Mouse (Mus musculus) midbrain, embryonic 10.5 days (tissue): ENCODE data around the gene Ugt1a5. TPM values are rescaled to one million over a fixed set of nuclear protein-coding genes. Genes with fewer than 3 reads are reported as not detected.
"Not testable (repeated sequence)": the region's sequence is repeated elsewhere in the genome, so short reads cannot be mapped to it uniquely, and the experiment has no call there.

ENCODE experiments used
- DNase-seq: peaks from one replicate; pipeline ENCODE4 v3.0.0-alpha.2; 2017; ENCODE audit warnings: low spot score
- H3K27ac ChIP-seq: fragments of 300-500 bp; sonication (generic); replicated peaks from 2 replicates; pipeline ENCODE4 v1.5.1; 2016; ENCODE audit warnings: mild to moderate bottlenecking
- H3K27me3 ChIP-seq: fragments of 300-500 bp; sonication (generic); 2 replicates; pipeline ENCODE4 v1.6.1; 2016; ENCODE audit warnings: low read depth, mild to moderate bottlenecking; ENCODE audit not compliant: poor library complexity, severe bottlenecking
- H3K36me3 ChIP-seq: fragments of 300-500 bp; sonication (generic); 2 replicates; pipeline ENCODE4 v1.6.1; 2016; ENCODE audit warnings: mild to moderate bottlenecking, moderate library complexity
- H3K4me1 ChIP-seq: fragments of 300-500 bp; sonication (generic); 2 replicates; pipeline ENCODE4 v1.6.1; 2016
- H3K4me3 ChIP-seq: fragments of 300-500 bp; sonication (generic); 2 replicates; pipeline ENCODE4 v1.5.1; 2016; ENCODE audit warnings: mild to moderate bottlenecking, moderate library complexity
- H3K9me3 ChIP-seq: fragments of 300-500 bp; sonication (generic); replicated peaks from 2 replicates; pipeline ENCODE4 v1.6.1; 2016; ENCODE audit warnings: mild to moderate bottlenecking
- WGBS: fragments of 180-500 bp; shearing (Covaris S2); methylation state at CpG from one replicate; pipeline ENCODE4 v1.1.7; 2016; 5-methylcytosine and 5-hydroxymethylcytosine counted together
- polyA plus RNA-seq: library from polyadenylated mRNA; unstranded; fragments of >200 nt; fragmentation: Nextera tagmentation; extraction: Ambion mirVana; gene quantifications from 2 replicates; pipeline ENCODE4 v1.2.1, GENCODE M21; 2016

Gene Ugt1a5
- polyA plus RNA-seq, 1 experiment from 2014 or later, result not detected

- H3K4me3 ChIP-seq, result no peak overlapping the region
- H3K4me1 ChIP-seq, result no peaks in the 10 kb centered on the region
- whole genome bisulfite sequencing, result 52% methylated on average over 4 of the region's 4 CpGs
- peak; percentile 15 for DNase-seq
- no peak overlapping the region for H3K27ac ChIP-seq
- H3K27me3 ChIP-seq, result no peaks in the 10 kb centered on the region
- H3K9me3 ChIP-seq, result no peaks in the 10 kb centered on the region; the same call in 1 of the 2 replicates
- H3K36me3 ChIP-seq, result no peaks in the 10 kb centered on the region
Observed at GRCm38 (mm10) chr1:88218591-88218990, 52.8 kb downstream of the Ugt1a5 start.

GRCm38 (mm10) chr1:88219054-88219453, 53.2 kb downstream of the Ugt1a5 start:
- Histone ChIP-seq H3K9me3 (no peaks in the 10 kb centered on the region; the same call in 1 of the 2 replicates), H3K4me3 (no peak overlapping the region), H3K27ac (no peak overlapping the region), H3K27me3 (no peaks in the 10 kb centered on the region), H3K36me3 (no peaks in the 10 kb centered on the region), H3K4me1 (no peaks in the 10 kb centered on the region)
- 17% methylated on average over 1 of the region's 1 CpGs for WGBS
- DNase-seq, result no peak

GRCm38 (mm10) chr1:88220336-88220735, 54.5 kb downstream of the Ugt1a5 start:
- Histone ChIP-seq H3K9me3 (peaks cover 2% of the 10 kb centered on the region), H3K36me3 (no peaks in the 10 kb centered on the region), H3K27ac (no peak overlapping the region), H3K4me1 (no peaks in the 10 kb centered on the region), H3K27me3 (no peaks in the 10 kb centered on the region), H3K4me3 (no peak overlapping the region)
- DNase-seq, result peak; percentile 18

- Histone ChIP-seq H3K4me3 (no peak overlapping the region), H3K9me3 (peaks cover 21% of the 10 kb centered on the region), H3K36me3 (no peaks in the 10 kb centered on the region), H3K4me1 (no peaks in the 10 kb centered on the region), H3K27me3 (no peaks in the 10 kb centered on the region), H3K27ac (no peak overlapping the region)
- 57% methylated on average over 2 of the region's 2 CpGs for WGBS
- DNase-seq, result no peak
Observed at GRCm38 (mm10) chr1:88222216-88222615, 56.4 kb downstream of the Ugt1a5 start.

- H3K4me1 ChIP-seq, H3K27me3 ChIP-seq, H3K27ac ChIP-seq, H3K36me3 ChIP-seq, H3K4me3 ChIP-seq: not testable (repeated sequence)
- peaks cover 29% of the 10 kb centered on the region for H3K9me3 ChIP-seq
- DNase-seq, result peak; percentile 18
Observed at GRCm38 (mm10) chr1:88223011-88223515, 57.3 kb downstream of the Ugt1a5 start.

- Histone ChIP-seq H3K36me3 (no peaks in the 10 kb centered on the region), H3K27ac (no peak overlapping the region), H3K4me3 (no peak overlapping the region), H3K27me3 (no peaks in the 10 kb centered on the region), H3K4me1 (no peaks in the 10 kb centered on the region), H3K9me3 (peaks cover 34% of the 10 kb centered on the region)
- WGBS, result 62% methylated on average over 1 of the region's 1 CpGs
- peak; percentile 17 for DNase-seq
Observed at GRCm38 (mm10) chr1:88223591-88223990, 57.8 kb downstream of the Ugt1a5 start.

GRCm38 (mm10) chr1:88224029-88224776, 58.4 kb downstream of the Ugt1a5 start:
- H3K27me3 ChIP-seq, result no peaks in the 10 kb centered on the region
- H3K27ac ChIP-seq, result no peak overlapping the region
- H3K9me3 ChIP-seq, result peaks cover 40% of the 10 kb centered on the region
- no peak overlapping the region for H3K4me3 ChIP-seq
- 68% methylated on average over 2 of the region's 2 CpGs for WGBS
- peak; percentile 16 for DNase-seq
- no peaks in the 10 kb centered on the region for H3K4me1 ChIP-seq
- H3K36me3 ChIP-seq, result no peaks in the 10 kb centered on the region

GRCm38 (mm10) chr1:88225301-88225700, 59.5 kb downstream of the Ugt1a5 start:
- H3K27me3 ChIP-seq, H3K4me3 ChIP-seq, H3K4me1 ChIP-seq, H3K27ac ChIP-seq, H3K36me3 ChIP-seq: not testable (repeated sequence)
- peaks cover 51% of the 10 kb centered on the region for H3K9me3 ChIP-seq
- peak; percentile 11 for DNase-seq
- WGBS, result 44% methylated on average over 2 of the region's 2 CpGs

GRCm38 (mm10) chr1:88225741-88226140, 59.9 kb downstream of the Ugt1a5 start:
- Histone ChIP-seq H3K27me3 (no peaks in the 10 kb centered on the region), H3K4me3 (no peak overlapping the region), H3K36me3 (no peaks in the 10 kb centered on the region), H3K9me3 (peaks cover 56% of the 10 kb centered on the region), H3K27ac (no peak overlapping the region), H3K4me1 (no peaks in the 10 kb centered on the region)
- DNase-seq, result peak; percentile 11

- WGBS, result 58% methylated on average over 5 of the region's 5 CpGs
- Histone ChIP-seq H3K9me3 (peaks cover 67% of the 10 kb centered on the region), H3K4me3 (no peak within 1 kb of the TSS), H3K36me3 (no peaks in the 10 kb centered on the region), H3K27ac (no peak within 1 kb of the TSS), H3K4me1 (no peaks in the 10 kb centered on the region), H3K27me3 (no peaks in the 10 kb centered on the region)
- DNase-seq, result peak; percentile 13
Observed at GRCm38 (mm10) chr1:88226670-88227379, 61.0 kb downstream of the Ugt1a5 start, which contains the start of gene Mroh2a. Gene Mroh2a (plus strand): TSS chr1:88226986.

GRCm38 (mm10) chr1:88227482-88227881, 61.7 kb downstream of the Ugt1a5 start:
- Histone ChIP-seq H3K27me3 (no peaks in the 10 kb centered on the region), H3K27ac (no peak overlapping the region), H3K4me1 (no peaks in the 10 kb centered on the region), H3K4me3 (no peak overlapping the region), H3K36me3 (no peaks in the 10 kb centered on the region), H3K9me3 (peaks cover 73% of the 10 kb centered on the region)
- DNase-seq, result peak; percentile 16
- 60% methylated on average over 2 of the region's 2 CpGs for WGBS

GRCm38 (mm10) chr1:88228121-88228520, 62.3 kb downstream of the Ugt1a5 start:
- peak; percentile 24 for DNase-seq
- WGBS, result 71% methylated on average over 7 of the region's 7 CpGs
- no peak overlapping the region for H3K4me3 ChIP-seq

GRCm38 (mm10) chr1:88229566-88229965, 63.8 kb downstream of the Ugt1a5 start:
- DNase-seq, result no peak
- WGBS, result 79% methylated on average over 3 of the region's 3 CpGs

More at GRCm38 (mm10) chr1:88228121-88228520, 62.3 kb downstream of the Ugt1a5 start:
- H3K9me3 ChIP-seq, result peaks cover 80% of the 10 kb centered on the region
- H3K36me3 ChIP-seq, result no peaks in the 10 kb centered on the region
- H3K27me3 ChIP-seq, result no peaks in the 10 kb centered on the region
- no peaks in the 10 kb centered on the region for H3K4me1 ChIP-seq
- no peak overlapping the region for H3K27ac ChIP-seq

More at GRCm38 (mm10) chr1:88229566-88229965, 63.8 kb downstream of the Ugt1a5 start:
- H3K36me3 ChIP-seq, result no peaks in the 10 kb centered on the region
- no peaks in the 10 kb centered on the region for H3K27me3 ChIP-seq
- no peaks in the 10 kb centered on the region for H3K4me1 ChIP-seq
- no peak overlapping the region for H3K4me3 ChIP-seq
- H3K27ac ChIP-seq, result no peak overlapping the region
- H3K9me3 ChIP-seq, result peaks cover 94% of the 10 kb centered on the region
